11 mouse cellular contexts compared by ENCODE assay signal in the genomic region with DNA sequence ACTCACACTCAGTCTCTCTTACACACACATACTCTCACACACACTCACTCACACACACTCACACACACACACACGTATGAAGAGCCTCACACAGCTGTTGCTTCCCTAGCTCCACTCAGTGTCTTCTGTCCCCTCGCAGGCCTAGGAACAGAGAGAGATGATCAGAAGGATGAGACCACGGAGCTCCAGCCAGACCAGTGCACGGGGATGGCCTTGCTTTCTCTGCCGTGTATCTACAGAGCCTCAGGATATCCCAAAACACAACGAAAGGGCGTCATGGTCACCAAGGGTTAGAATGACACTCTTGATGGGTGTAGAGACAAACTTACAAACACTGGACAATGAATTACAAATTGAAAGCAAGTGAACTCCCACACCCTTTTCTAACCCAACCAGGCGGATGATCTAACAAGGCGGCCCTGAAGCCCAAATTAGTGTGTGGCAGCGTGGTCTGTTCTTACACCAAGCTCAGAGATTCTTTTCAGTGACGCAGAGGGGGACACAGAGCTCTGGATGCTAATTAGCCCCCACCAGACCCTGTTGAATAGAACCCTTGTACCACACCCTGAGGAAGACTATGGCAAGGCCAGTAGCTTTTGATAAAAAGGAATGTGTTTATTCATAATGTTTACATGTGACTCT.
"Had no signal": no experiment of that assay in that cellular context is flagged by ENCODE, and none has a peak within 500 bp of the region (broad histone marks: within the 10 kb centered on the region; RNA-seq: fewer than 3 reads in every experiment).

No protein-coding gene starts in this region.

- H3K9ac ChIP-seq: limb, embryonic 13.5 days; liver, embryonic 14.5 days had no signal

- H3K4me3 ChIP-seq: limb, embryonic 13.5 days had no signal

- H3K27ac ChIP-seq: kidney, postnatal 0 days; limb, embryonic 13.5 days; liver, embryonic 14.5 days; stomach, postnatal 0 days had no signal

- H3K9me3 ChIP-seq: limb, embryonic 13.5 days had no signal

- H3K36me3 ChIP-seq: limb, embryonic 13.5 days had no signal

- H3K4me2 ChIP-seq: limb, embryonic 13.5 days had no signal

- H3K27me3 ChIP-seq: limb, embryonic 13.5 days had no signal

- DNase-seq: kidney, adult 8-10 months; kidney, postnatal 36 days; layer of hippocampus, adult 9-11 months; layer of hippocampus, postnatal 36 days; lung, adult 18-20 months; midbrain, embryonic 14.5 days; thymus, postnatal 4 days had no signal
